Mouse (Mus musculus) midbrain, embryonic 15.5 days (tissue): ENCODE results near the gene Esm1. TPM values are rescaled to one million over a fixed set of nuclear protein-coding genes. Genes with fewer than 3 reads are reported as not detected.

Experiments used
- ATAC-seq: fragments of 200-750 bp; cut with Nextera tagmentation; replicated peaks from 2 replicates; pipeline ENCODE4 v1.8.0; 2017; ENCODE audit warnings: moderate TSS enrichment
- H3K27ac ChIP-seq: fragments of 300-500 bp; sonication (generic); 2 replicates; pipeline ENCODE4 v1.5.1; 2015; ENCODE audit warnings: mild to moderate bottlenecking, inconsistent platforms
- H3K27me3 ChIP-seq: fragments of 300-500 bp; sonication (generic); replicated peaks from 2 replicates; pipeline ENCODE4 v1.6.1; 2015; ENCODE audit warnings: inconsistent platforms
- H3K36me3 ChIP-seq: fragments of 300-500 bp; sonication (generic); replicated peaks from 2 replicates; pipeline ENCODE4 v1.6.1; 2015; ENCODE audit warnings: inconsistent platforms
- H3K4me1 ChIP-seq: fragments of 300-500 bp; sonication (generic); 2 replicates; pipeline ENCODE4 v1.6.1; 2015; ENCODE audit warnings: inconsistent platforms
- H3K4me2 ChIP-seq: fragments of 300-500 bp; sonication (generic); 2 replicates; pipeline ENCODE4 v1.6.1; 2015; ENCODE audit warnings: inconsistent platforms, mild to moderate bottlenecking, moderate library complexity
- H3K4me3 ChIP-seq: fragments of 300-500 bp; sonication (generic); 2 replicates; pipeline ENCODE4 v1.5.1; 2015; ENCODE audit warnings: mild to moderate bottlenecking, inconsistent platforms
- H3K9ac ChIP-seq: fragments of 300-500 bp; sonication (generic); 2 replicates; pipeline ENCODE4 v1.6.1; 2015; ENCODE audit warnings: mild to moderate bottlenecking, inconsistent platforms
- H3K9me3 ChIP-seq: fragments of 300-500 bp; sonication (generic); 2 replicates; pipeline ENCODE4 v1.6.1; 2016; ENCODE audit warnings: inconsistent platforms
- WGBS: fragments of 180-500 bp; shearing (Covaris S2); methylation state at CpG from one replicate; pipeline ENCODE4 v1.1.7; 2015; ENCODE audit warnings: mixed read lengths; 5-methylcytosine and 5-hydroxymethylcytosine counted together
- polyA plus RNA-seq: library from polyadenylated mRNA; unstranded; fragments of >200 nt; fragmentation: Nextera tagmentation; extraction: Ambion mirVana; gene quantifications from 2 replicates; pipeline ENCODE4 v1.2.1, GENCODE M21; 2015

Esm1 gene
- polyA plus RNA-seq, 1 experiment from 2014 or later = 1.9 TPM

DNA sequence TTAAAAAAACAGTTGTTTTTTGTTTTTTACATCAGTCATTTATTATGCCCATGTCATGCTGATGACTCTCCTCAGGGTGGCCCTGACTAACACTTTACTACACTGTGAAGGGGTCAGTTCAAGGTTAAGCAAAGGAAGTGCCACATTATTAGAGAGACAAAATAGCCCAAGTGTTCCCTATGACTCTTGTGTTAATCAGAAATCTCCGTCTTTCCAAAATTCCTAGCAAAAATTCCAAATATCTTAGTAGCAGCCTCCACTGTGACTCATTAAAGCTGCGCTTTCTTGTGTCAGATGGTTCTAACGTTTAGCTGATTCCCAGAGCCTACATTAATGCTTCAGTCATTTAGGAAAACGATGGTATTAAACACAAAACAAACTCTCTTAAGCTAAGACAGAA, 7.3 kb upstream of the Esm1 start:
- Histone ChIP-seq H3K9me3 (no peaks in the 10 kb centered on the region), H3K4me1 (no peaks in the 10 kb centered on the region), H3K9ac (no peak overlapping the region), H3K27ac (no peak overlapping the region), H3K4me2 (no peak overlapping the region), H3K4me3 (no peak overlapping the region), H3K36me3 (no peaks in the 10 kb centered on the region), H3K27me3 (no peaks in the 10 kb centered on the region)
- WGBS = 82% methylated on average over 4 of the region's 4 CpGs
- no peak for ATAC-seq

DNA sequence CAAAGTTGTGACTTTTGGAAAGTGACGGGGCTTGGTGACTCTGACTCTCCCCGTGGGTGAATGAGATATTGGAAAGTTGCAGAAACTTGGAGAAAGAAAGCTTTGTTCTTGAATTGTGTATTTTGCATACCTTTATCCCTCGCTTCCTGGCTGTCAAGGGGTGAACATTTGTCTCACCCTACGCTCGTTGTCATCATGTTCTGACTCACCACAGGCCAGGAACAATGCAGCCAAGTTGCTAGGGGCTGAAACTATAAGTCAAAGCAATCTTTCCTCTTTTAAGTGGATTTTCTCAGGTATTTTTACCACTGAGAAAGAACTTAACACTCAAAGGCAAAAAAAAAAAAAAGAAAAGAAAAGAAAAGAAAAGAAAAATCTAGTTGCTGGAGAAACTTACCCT, 6.3 kb upstream of the Esm1 start:
- no peaks in the 10 kb centered on the region for H3K4me1 ChIP-seq
- H3K36me3 ChIP-seq = no peaks in the 10 kb centered on the region
- H3K27me3 ChIP-seq = no peaks in the 10 kb centered on the region
- no peak overlapping the region for H3K9ac ChIP-seq
- no peak overlapping the region for H3K4me2 ChIP-seq
- no peaks in the 10 kb centered on the region for H3K9me3 ChIP-seq
- no peak overlapping the region for H3K4me3 ChIP-seq
- no peak for ATAC-seq
- 61% methylated on average over 5 of the region's 5 CpGs for WGBS
- no peak overlapping the region for H3K27ac ChIP-seq

DNA sequence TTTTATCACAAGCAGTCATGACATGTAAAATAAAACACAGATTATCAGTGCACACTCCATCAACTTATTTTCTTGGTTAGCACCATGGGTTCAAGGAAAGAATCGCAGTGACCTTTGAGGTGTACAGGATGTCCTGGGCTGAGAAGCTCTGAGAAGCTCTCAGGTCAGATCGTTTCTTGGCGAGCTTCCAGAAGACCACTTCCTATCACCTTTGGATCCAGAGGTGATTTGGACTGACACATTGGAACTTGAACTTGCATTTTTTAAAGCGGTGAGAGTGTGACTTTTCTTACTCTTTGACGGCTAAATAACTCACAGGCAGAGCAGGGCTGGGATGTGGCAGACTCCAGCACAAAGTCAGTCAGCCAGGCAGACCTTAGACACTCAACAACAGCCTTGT, 4.1 kb upstream of the Esm1 start:
- no peaks in the 10 kb centered on the region for H3K36me3 ChIP-seq
- no peak overlapping the region for H3K27ac ChIP-seq
- no peak overlapping the region for H3K4me3 ChIP-seq
- H3K4me1 ChIP-seq = peaks cover 5% of the 10 kb centered on the region
- no peak overlapping the region for H3K4me2 ChIP-seq
- no peaks in the 10 kb centered on the region for H3K9me3 ChIP-seq
- 93% methylated on average over 5 of the region's 5 CpGs for WGBS
- H3K27me3 ChIP-seq = no peaks in the 10 kb centered on the region
- H3K9ac ChIP-seq = no peak overlapping the region
- no peak for ATAC-seq

DNA sequence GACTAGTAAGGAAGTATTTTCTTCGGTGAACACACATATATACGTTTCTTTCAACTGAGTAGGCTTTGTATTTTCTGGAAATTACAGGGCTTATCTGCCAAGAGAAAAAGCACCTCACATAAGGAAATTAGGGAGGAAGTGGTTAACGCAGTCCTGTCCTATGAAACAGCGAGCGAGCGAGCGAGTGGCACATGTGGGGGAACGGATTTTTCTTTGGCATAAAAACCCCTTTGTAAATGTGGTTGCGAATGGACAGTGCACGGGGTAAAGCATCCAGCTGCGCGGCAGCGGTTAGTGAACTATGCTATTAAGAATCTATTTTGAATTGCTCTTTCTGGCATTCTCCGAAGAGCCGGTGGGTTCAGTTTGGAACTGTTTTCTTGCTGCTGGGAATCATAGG, 1.9 kb downstream of the Esm1 start:
- H3K9me3 ChIP-seq = no peaks in the 10 kb centered on the region
- no peak overlapping the region for H3K4me2 ChIP-seq
- peaks cover 5% of the 10 kb centered on the region for H3K4me1 ChIP-seq
- H3K4me3 ChIP-seq = no peak overlapping the region
- H3K36me3 ChIP-seq = no peaks in the 10 kb centered on the region
- 62% methylated on average over 15 of the region's 15 CpGs for WGBS
- H3K27me3 ChIP-seq = 0 out of 2 replicates have a peak, but pooled peaks cover 2% of the 10 kb centered on the region
- H3K27ac ChIP-seq = no peak overlapping the region
- ATAC-seq = no peak
- H3K9ac ChIP-seq = no peak overlapping the region

DNA sequence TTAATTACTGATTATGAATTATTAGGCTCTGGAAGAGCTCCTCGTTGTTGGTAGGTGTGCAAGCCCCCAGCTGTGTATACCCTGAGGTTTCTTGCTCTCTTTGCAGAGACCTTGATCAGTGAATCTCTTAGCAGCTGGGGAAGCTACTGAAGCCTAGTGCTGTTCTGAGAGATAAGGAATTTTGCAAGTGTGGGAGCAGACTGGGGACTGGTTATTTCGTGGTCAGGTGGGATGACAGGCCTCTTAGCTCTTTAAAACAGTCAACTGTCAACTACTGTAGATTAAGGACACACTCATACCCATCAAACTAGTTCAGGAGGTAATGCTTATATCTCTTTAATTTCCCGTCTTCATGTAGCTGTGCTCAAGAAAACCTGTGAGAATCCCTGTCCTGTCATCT, 2.9 kb downstream of the Esm1 start:
- H3K36me3 ChIP-seq = no peaks in the 10 kb centered on the region
- no peak overlapping the region for H3K9ac ChIP-seq
- H3K4me3 ChIP-seq = no peak overlapping the region
- peaks cover 5% of the 10 kb centered on the region for H3K4me1 ChIP-seq
- no peak overlapping the region for H3K4me2 ChIP-seq
- no peak overlapping the region for H3K27ac ChIP-seq
- WGBS = 75% methylated on average over 3 of the region's 3 CpGs
- no peaks in the 10 kb centered on the region for H3K9me3 ChIP-seq
- 0 out of 2 replicates have a peak, but pooled peaks cover 2% of the 10 kb centered on the region for H3K27me3 ChIP-seq
- ATAC-seq = no peak

DNA sequence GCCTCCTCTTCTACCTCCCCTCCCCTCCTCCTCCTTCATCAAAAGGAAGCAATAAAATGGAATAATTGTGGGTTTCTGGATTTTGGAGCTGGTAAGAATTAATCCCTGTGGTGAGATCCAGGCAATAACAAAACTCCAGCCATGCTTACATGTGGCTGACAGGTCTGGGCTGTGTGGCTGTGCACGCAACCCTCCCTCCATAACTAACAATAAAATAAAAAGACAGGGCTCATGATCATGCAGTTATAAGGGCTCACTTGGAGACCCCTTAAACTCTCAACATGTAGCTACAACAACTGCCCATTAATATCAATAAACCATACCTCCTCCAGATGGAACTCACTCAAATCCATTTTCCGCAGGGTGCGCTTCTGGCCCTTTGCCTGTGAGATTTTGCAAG, 4.4 kb downstream of the Esm1 start:
- no peaks in the 10 kb centered on the region for H3K36me3 ChIP-seq
- no peak overlapping the region for H3K9ac ChIP-seq
- H3K27ac ChIP-seq = no peak overlapping the region
- H3K4me2 ChIP-seq = no peak overlapping the region
- no peak overlapping the region for H3K4me3 ChIP-seq
- peaks cover 5% of the 10 kb centered on the region for H3K4me1 ChIP-seq
- 95% methylated on average over 3 of the region's 3 CpGs for WGBS
- 0 out of 2 replicates have a peak, but pooled peaks cover 2% of the 10 kb centered on the region for H3K27me3 ChIP-seq
- no peaks in the 10 kb centered on the region for H3K9me3 ChIP-seq
- no peak for ATAC-seq

DNA sequence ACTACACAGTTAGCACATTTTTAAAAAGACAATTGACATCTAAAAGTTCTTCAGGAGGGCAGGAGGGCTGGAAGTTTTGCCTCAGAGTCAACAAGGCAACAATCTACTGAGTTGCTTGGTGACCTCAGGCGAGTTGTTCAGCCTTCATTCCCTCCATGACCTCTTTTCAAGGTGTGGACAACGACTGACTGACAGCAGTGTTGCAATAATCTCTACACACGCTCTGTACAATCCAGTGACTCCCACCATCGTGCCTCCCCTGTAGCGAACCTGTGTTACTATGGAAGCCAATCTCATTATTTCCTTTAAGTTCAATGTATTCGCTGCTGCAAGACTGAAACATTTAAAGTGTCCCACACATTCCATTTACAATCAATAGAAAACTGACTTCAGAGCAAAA, 12.4 kb downstream of the Esm1 start:
- H3K9me3 ChIP-seq = no peaks in the 10 kb centered on the region
- 56% methylated on average over 6 of the region's 6 CpGs for WGBS
- H3K4me3 ChIP-seq = no peak overlapping the region
- no peak overlapping the region for H3K4me2 ChIP-seq
- no peaks in the 10 kb centered on the region for H3K36me3 ChIP-seq
- no peak overlapping the region for H3K9ac ChIP-seq
- peaks cover 6% of the 10 kb centered on the region for H3K4me1 ChIP-seq
- H3K27ac ChIP-seq = no peak overlapping the region
- no peaks in the 10 kb centered on the region for H3K27me3 ChIP-seq
- no peak for ATAC-seq

DNA sequence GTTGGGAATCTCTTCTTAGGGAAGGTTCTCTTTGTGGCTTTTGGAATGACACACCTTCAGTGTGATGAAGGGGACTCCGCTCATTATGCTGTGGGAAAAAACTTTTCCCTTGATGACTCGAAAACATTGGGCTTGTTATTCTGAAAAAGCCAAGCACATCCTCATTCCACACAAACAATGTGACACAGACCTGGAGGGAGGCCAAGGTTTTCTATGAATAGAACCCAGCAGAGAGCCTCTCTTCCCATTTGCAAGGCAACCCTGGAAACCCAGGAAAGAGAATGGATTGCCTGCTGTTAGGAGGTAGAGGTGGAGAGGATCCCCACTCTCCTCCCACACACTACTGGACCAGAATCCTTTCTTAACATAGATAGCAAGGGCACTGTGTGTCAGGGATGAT, 14.6 kb downstream of the Esm1 start:
- no peak overlapping the region for H3K9ac ChIP-seq
- H3K4me3 ChIP-seq = no peak overlapping the region
- H3K4me2 ChIP-seq = peak overlapping the region; percentile 12; the same call in 1 of the 2 replicates
- no peaks in the 10 kb centered on the region for H3K36me3 ChIP-seq
- H3K27me3 ChIP-seq = no peaks in the 10 kb centered on the region
- no peak for ATAC-seq
- peaks cover 6% of the 10 kb centered on the region for H3K4me1 ChIP-seq
- H3K27ac ChIP-seq = peak overlapping the region; percentile 45; the same call in 1 of the 2 replicates
- no peaks in the 10 kb centered on the region for H3K9me3 ChIP-seq
- 10% methylated on average over 2 of the region's 2 CpGs for WGBS

DNA sequence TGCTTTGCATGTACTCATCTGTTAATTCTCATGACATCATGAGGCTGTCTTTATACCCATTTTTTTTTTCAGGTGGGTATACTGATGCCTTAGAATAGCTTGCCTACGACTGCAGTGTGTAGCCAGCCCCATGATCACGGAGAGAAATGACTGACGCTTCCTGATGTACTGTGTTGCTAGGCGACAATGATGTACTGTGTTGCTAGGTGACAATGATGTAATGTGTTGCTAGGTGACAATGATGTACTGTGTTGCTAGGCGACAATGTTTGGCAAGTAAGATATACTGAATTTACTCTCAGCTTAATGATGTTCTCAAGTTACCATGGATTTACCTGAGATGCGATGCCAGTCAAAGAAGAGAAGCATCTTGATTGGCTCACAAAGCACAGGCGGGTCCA, 16.4 kb downstream of the Esm1 start, which contains the start of gene Gzmk:
Gene Gzmk, minus strand, starts transcription at position 98 of the 400 bp plus-strand sequence.
- 23% methylated on average over 7 of the region's 7 CpGs for WGBS
- Histone ChIP-seq H3K36me3 (no peaks in the 10 kb centered on the region), H3K27ac (0 out of 2 replicates have a peak within 1 kb of the TSS, but pooled peaks have one; percentile 3), H3K9ac (no peak within 1 kb of the TSS), H3K4me2 (no peak within 1 kb of the TSS), H3K4me3 (no peak within 1 kb of the TSS), H3K27me3 (no peaks in the 10 kb centered on the region), H3K4me1 (peaks cover 6% of the 10 kb centered on the region), H3K9me3 (no peaks in the 10 kb centered on the region)
- peak; percentile 99 for ATAC-seq

DNA sequence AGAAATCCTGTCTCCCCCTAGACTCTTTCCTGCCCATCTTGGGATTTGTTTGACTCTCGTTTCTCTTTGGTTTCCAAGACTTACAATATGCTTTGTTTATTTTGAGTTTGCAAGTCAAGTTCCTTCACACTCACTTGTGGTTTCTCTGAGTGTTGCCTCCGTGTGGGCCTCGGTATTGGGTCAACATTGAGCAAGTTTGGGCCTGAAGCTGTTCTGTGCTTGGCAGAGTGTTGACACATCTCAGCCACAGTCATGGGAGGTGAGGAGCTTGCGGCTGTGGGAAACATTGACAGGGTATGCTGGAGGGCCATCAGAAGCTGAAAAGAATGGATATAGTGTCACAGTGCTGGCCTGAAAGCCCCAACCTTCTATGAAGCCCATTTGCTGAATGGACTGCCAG, 17.6 kb downstream of the Esm1 start:
- Histone ChIP-seq H3K36me3 (no peaks in the 10 kb centered on the region), H3K4me1 (peaks cover 6% of the 10 kb centered on the region), H3K27me3 (no peaks in the 10 kb centered on the region), H3K9me3 (no peaks in the 10 kb centered on the region), H3K9ac (no peak overlapping the region), H3K4me3 (no peak overlapping the region), H3K27ac (no peak overlapping the region), H3K4me2 (no peak overlapping the region)
- ATAC-seq = no peak
- 84% methylated on average over 4 of the region's 4 CpGs for WGBS

DNA sequence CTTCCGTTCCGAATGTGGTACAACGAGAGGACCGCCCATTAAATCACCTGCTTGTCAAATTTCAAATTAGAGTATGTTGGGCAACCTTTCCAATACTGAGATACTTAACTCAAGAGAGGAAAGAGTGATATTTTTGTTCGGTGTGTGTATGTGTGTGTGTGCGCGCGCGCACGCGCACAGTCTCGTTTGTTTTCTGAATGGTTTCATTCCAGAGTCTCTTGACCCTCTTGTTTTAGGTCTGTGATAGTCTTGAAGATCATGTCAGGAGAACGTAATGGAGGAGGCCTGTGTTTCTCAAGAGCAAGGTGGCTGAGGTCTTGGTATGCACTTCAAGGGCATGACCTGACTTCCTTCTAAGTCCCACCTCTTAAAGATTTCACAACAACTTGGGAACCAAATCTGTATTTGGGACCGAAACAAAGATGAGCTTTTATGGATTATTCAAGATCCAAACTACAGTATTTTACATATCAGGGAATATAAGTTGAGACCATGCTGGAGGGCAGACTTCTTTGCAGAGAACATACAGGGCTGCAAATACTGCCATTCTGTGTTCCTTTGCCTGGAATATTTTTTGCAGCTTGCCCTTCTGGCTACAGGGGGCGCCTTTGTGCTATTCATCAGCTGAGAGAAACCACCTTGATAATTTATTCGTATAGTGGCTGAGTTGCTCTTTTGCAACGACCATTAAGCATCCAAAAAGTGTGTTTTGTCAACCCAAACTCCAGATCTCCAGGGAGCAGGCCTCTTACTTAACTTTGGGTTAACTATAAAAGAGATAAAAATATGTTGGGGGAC, 18.4 kb downstream of the Esm1 start:
- Histone ChIP-seq H3K4me2 (no peak overlapping the region), H3K27ac (no peak overlapping the region), H3K9me3 (no peaks in the 10 kb centered on the region), H3K36me3 (no peaks in the 10 kb centered on the region), H3K4me3 (no peak overlapping the region), H3K4me1 (peaks cover 6% of the 10 kb centered on the region), H3K27me3 (no peaks in the 10 kb centered on the region), H3K9ac (no peak overlapping the region)
- ATAC-seq = no peak
- 87% methylated on average over 17 of the region's 17 CpGs for WGBS

DNA sequence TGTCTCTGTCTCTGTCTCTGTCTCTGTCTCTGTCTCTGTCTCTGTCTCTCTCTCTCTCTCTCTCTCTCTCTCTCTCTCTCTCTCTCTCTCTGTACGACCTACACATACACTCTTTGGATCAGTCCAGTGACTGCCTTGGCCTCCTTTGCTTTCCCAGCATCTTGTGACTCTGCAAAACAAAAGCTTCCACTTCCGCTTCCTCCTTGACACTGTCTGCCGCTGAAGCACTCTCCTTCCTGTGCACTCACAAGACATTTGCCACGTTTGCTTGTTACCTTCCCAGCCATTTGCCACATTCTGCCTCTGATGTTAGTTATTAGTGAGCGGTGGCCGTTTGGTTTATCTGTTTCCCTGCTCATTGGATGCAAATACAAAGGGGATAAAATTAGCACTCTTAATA, 32.7 kb downstream of the Esm1 start:
- Histone ChIP-seq H3K4me3 (no peak overlapping the region), H3K27ac (no peak overlapping the region), H3K9me3 (no peaks in the 10 kb centered on the region), H3K9ac (no peak overlapping the region), H3K27me3 (no peaks in the 10 kb centered on the region), H3K4me1 (no peaks in the 10 kb centered on the region), H3K4me2 (no peak overlapping the region), H3K36me3 (no peaks in the 10 kb centered on the region)
- ATAC-seq = no peak
- 54% methylated on average over 6 of the region's 6 CpGs for WGBS

DNA sequence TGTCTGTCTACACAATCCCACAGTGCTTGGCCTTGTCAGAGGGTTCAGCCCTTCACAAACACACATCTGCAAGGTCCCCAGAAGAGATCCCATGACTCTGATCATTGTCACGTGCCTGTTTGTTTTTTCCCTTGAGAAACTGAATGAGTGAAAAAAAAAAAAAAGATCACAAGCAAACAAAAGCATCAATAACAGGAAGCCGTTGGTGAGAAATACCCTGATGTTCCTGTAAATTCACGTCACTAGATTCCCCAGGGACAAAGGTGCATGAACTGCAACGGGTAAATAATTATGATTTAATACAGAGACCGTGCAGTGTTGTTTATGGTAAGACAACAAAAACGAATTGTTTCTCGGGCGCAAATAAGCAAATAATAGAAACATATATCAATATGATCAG, 35.6 kb downstream of the Esm1 start:
- Histone ChIP-seq H3K9me3 (no peaks in the 10 kb centered on the region), H3K4me1 (no peaks in the 10 kb centered on the region), H3K36me3 (no peaks in the 10 kb centered on the region), H3K27ac (no peak overlapping the region), H3K9ac (no peak overlapping the region), H3K27me3 (no peaks in the 10 kb centered on the region), H3K4me3 (no peak overlapping the region), H3K4me2 (no peak overlapping the region)
- 77% methylated on average over 8 of the region's 8 CpGs for WGBS
- no peak for ATAC-seq
